Mouse (Mus musculus): ENCODE results near the gene Pigq. TPM values are rescaled to one million over a fixed set of nuclear protein-coding genes. Genes with fewer than 3 reads are reported as not detected.

Gene Pigq
- total and polyA plus RNA-seq, 3 experiments, result 18.5 to 97.2 (median 28.1) TPM

- Histone ChIP-seq H3K4me3 (replicated peaks in 1 of 3; ENCODE audit: low read depth in 2 of 3, low read length in 2 of 3, poor library complexity in 1 of 3) (no peak overlapping the region), H3K4me2 (ENCODE audit: insufficient read depth, low read depth, poor library complexity, severe bottlenecking) (no peak overlapping the region), H3K9ac (ENCODE audit: insufficient read depth, low read depth) (no peak overlapping the region), H3K9me3 (replicated peaks; ENCODE audit: low read length) (no peaks in the 10 kb centered on the region), H3K27me3 (replicated peaks) (no peaks in the 10 kb centered on the region), H3K79me2 (replicated peaks; ENCODE audit: control insufficient read depth, extremely low read depth, insufficient read depth, poor library complexity, severe bottlenecking) (peaks cover 33% of the 10 kb centered on the region), H3K27ac (ENCODE audit: insufficient read depth, low read depth) (no peak overlapping the region), H3K4me1 (ENCODE audit: control insufficient read depth in 1 of 2, insufficient read depth in 2 of 2) (peaks cover 16 to 53% of the 10 kb centered on the region in 2 experiments), H3K36me3 (replicated peaks in 1 of 2; ENCODE audit: control insufficient read depth in 1 of 2, insufficient read depth in 1 of 2, low read length in 1 of 2) (peaks cover 13 to 64% of the 10 kb centered on the region in 2 experiments)
- in situ Hi-C loops (cut with MboI; ENCODE audit: low pct_ligation_motif_present, low pct_unique_long_range_greater_than_20kb, low sequenced_read_pairs) (no loop called here), dilution Hi-C loops (cut with MboI; ENCODE audit: extremely low pct_ligation_motif_present, extremely low pct_unique_long_range_greater_than_20kb, low sequenced_read_pairs) (no loop called here)
- DNase-seq (ENCODE audit: extremely low read depth), result no peak
- TF ChIP-seq GABPA (IDR thresholded peaks at IDR 0.05; ENCODE audit: insufficient replicate concordance, low read depth, low read length) (no peak), TCF12 (IDR thresholded peaks at IDR 0.05; ENCODE audit: low read depth, low read length) (no peak), MAZ (IDR thresholded peaks at IDR 0.05; ENCODE audit: low read depth, low read length) (no peak), MXI1 (IDR thresholded peaks at IDR 0.05; ENCODE audit: low read depth, low read length) (no peak), RCOR1 (conservative IDR thresholded peaks at IDR 0.05; ENCODE audit: low read depth, low read length) (no peak), PAX5 (IDR thresholded peaks at IDR 0.05; ENCODE audit: low read length) (no peak), ZKSCAN1 (IDR thresholded peaks at IDR 0.05; ENCODE audit: borderline replicate concordance, low read depth, low read length) (no peak), ETS1 (conservative IDR thresholded peaks at IDR 0.05; ENCODE audit: low read depth, low read length) (no peak), CTCF (conservative IDR thresholded peaks at IDR 0.05 in 1 of 2, IDR thresholded peaks at IDR 0.05 in 1 of 2; ENCODE audit: low read depth in 2 of 2, low read length in 2 of 2) (no peak), ZMIZ1 (IDR thresholded peaks at IDR 0.05; ENCODE audit: low read depth, low read length) (no peak), IRF4 (IDR thresholded peaks at IDR 0.05; ENCODE audit: low read depth, low read length) (no peak), NRF1 (IDR thresholded peaks at IDR 0.05; ENCODE audit: low read depth, low read length) (no peak), SIN3A (IDR thresholded peaks at IDR 0.05; ENCODE audit: low read length) (no peak)
These were observed 30.4 kb downstream of the Pigq start for GRCm38 (mm10) chr17:25914295-25914694.

- Histone ChIP-seq H3K4me3 (replicated peaks in 1 of 3; ENCODE audit: low read depth in 2 of 3, low read length in 2 of 3, poor library complexity in 1 of 3) (no peak overlapping the region), H3K9ac (ENCODE audit: insufficient read depth, low read depth) (no peak overlapping the region), H3K9me3 (replicated peaks; ENCODE audit: low read length) (no peaks in the 10 kb centered on the region), H3K4me2 (ENCODE audit: insufficient read depth, low read depth, poor library complexity, severe bottlenecking) (no peak overlapping the region), H3K36me3 (replicated peaks in 1 of 2; ENCODE audit: control insufficient read depth in 1 of 2, insufficient read depth in 1 of 2, low read length in 1 of 2) (peaks cover 13 to 64% of the 10 kb centered on the region in 2 experiments), H3K4me1 (ENCODE audit: control insufficient read depth in 1 of 2, insufficient read depth in 2 of 2) (peaks cover 16 to 53% of the 10 kb centered on the region in 2 experiments), H3K27ac (ENCODE audit: insufficient read depth, low read depth) (no peak overlapping the region), H3K27me3 (replicated peaks) (no peaks in the 10 kb centered on the region), H3K79me2 (replicated peaks; ENCODE audit: control insufficient read depth, extremely low read depth, insufficient read depth, poor library complexity, severe bottlenecking) (peaks cover 30% of the 10 kb centered on the region)
- no peak for DNase-seq (ENCODE audit: extremely low read depth)
- dilution Hi-C loops (cut with MboI; ENCODE audit: extremely low pct_ligation_motif_present, extremely low pct_unique_long_range_greater_than_20kb, low sequenced_read_pairs) (no loop called here), in situ Hi-C loops (cut with MboI; ENCODE audit: low pct_ligation_motif_present, low pct_unique_long_range_greater_than_20kb, low sequenced_read_pairs) (no loop called here)
- peak; percentile 70; the same call in 1 of the 2 replicates for TF ChIP-seq MEF2A (IDR thresholded peaks at IDR 0.05; ENCODE audit: borderline replicate concordance, low read depth, low read length)
- TF ChIP-seq CHD1 (IDR thresholded peaks at IDR 0.05; ENCODE audit: low read depth, low read length), result no peak
- no peak for TF ChIP-seq MAX (IDR thresholded peaks at IDR 0.05; ENCODE audit: low read length)
- no peak for TF ChIP-seq TBP (conservative IDR thresholded peaks at IDR 0.05; ENCODE audit: low read depth, low read length)
- no peak for TF ChIP-seq ELF1 (IDR thresholded peaks at IDR 0.05; ENCODE audit: low read depth, low read length)
- TF ChIP-seq PAX5 (IDR thresholded peaks at IDR 0.05; ENCODE audit: low read length), result no peak
- TF ChIP-seq SMC3 (IDR thresholded peaks at IDR 0.05; ENCODE audit: low read depth, low read length), result no peak
- TF ChIP-seq ETS1 (conservative IDR thresholded peaks at IDR 0.05; ENCODE audit: low read depth, low read length), result peak; percentile 57
- peak; percentile 49; the same call in 1 of the 2 replicates for TF ChIP-seq JUN (IDR thresholded peaks at IDR 0.05; ENCODE audit: insufficient read depth, low read depth, low read length)
- no peak for TF ChIP-seq POLR2AphosphoS2 (IDR thresholded peaks at IDR 0.05; ENCODE audit: low read depth, low read length)
- TF ChIP-seq GABPA (IDR thresholded peaks at IDR 0.05; ENCODE audit: insufficient replicate concordance, low read depth, low read length), result no peak
- TF ChIP-seq ZMIZ1 (IDR thresholded peaks at IDR 0.05; ENCODE audit: low read depth, low read length), result no peak
- TF ChIP-seq ZC3H11A (IDR thresholded peaks at IDR 0.05; ENCODE audit: low read depth, low read length), result no peak
- TF ChIP-seq HCFC1 (IDR thresholded peaks at IDR 0.05; ENCODE audit: low read depth, low read length), result no peak
- TF ChIP-seq ZKSCAN1 (IDR thresholded peaks at IDR 0.05; ENCODE audit: borderline replicate concordance, low read depth, low read length), result no peak
- TF ChIP-seq CHD2 (IDR thresholded peaks at IDR 0.05; ENCODE audit: low read length), result no peak
- TF ChIP-seq MXI1 (IDR thresholded peaks at IDR 0.05; ENCODE audit: low read depth, low read length), result no peak
- TF ChIP-seq RCOR1 (conservative IDR thresholded peaks at IDR 0.05; ENCODE audit: low read depth, low read length), result no peak
- no peak for TF ChIP-seq CTCF (conservative IDR thresholded peaks at IDR 0.05 in 1 of 2, IDR thresholded peaks at IDR 0.05 in 1 of 2; ENCODE audit: low read depth in 2 of 2, low read length in 2 of 2)
- no peak for TF ChIP-seq MAZ (IDR thresholded peaks at IDR 0.05; ENCODE audit: low read depth, low read length)
- no peak for TF ChIP-seq MYC (IDR thresholded peaks at IDR 0.05; ENCODE audit: low read depth, low read length)
- no peak for TF ChIP-seq UBTF (IDR thresholded peaks at IDR 0.05; ENCODE audit: low read depth, low read length)
- no peak for TF ChIP-seq RAD21 (IDR thresholded peaks at IDR 0.05; ENCODE audit: low read depth, low read length)
- no peak for TF ChIP-seq USF2 (conservative IDR thresholded peaks at IDR 0.05; ENCODE audit: low read depth, low read length)
- TF ChIP-seq BHLHE40 (IDR thresholded peaks at IDR 0.05; ENCODE audit: low read depth, low read length), result peak; percentile 24; the same call in 1 of the 2 replicates
- no peak for TF ChIP-seq E2F4 (IDR thresholded peaks at IDR 0.05; ENCODE audit: insufficient replicate concordance, low read depth, low read length)
- 0 out of 2 replicates have a peak, but pooled peaks have one; percentile 14 for TF ChIP-seq MAFK (IDR thresholded peaks at IDR 0.05; ENCODE audit: insufficient replicate concordance, low read length)
These were observed 30.9 kb downstream of the Pigq start for GRCm38 (mm10) chr17:25913877-25914275.
